Mouse (Mus musculus) layer of hippocampus, adult 9-11 months (tissue): Measurements from ENCODE around the gene Tbrg4.
A peak's percentile ranks its signal among the peaks of the same experiment; 100 is the strongest.

Experiments
- DNase-seq: peaks from one replicate; pipeline ENCODE4 v3.0.0; 2022

The Tbrg4 gene

GRCm38 (mm10) chr11:6589838-6590237 lies 36.0 kb downstream of the Tbrg4 start:
- DNase-seq, result no peak

GRCm38 (mm10) chr11:6588295-6588694 lies 37.6 kb downstream of the Tbrg4 start:
- DNase-seq, result no peak

- DNase-seq, result no peak
These were observed 38.5 kb downstream of the Tbrg4 start for GRCm38 (mm10) chr11:6587249-6587940.

GRCm38 (mm10) chr11:6586660-6587059 lies 39.2 kb downstream of the Tbrg4 start:
- DNase-seq, result no peak

- DNase-seq, result no peak
These were observed 40.1 kb downstream of the Tbrg4 start for GRCm38 (mm10) chr11:6585748-6586147.

- DNase-seq, result no peak
These were observed 44.3 kb downstream of the Tbrg4 start for GRCm38 (mm10) chr11:6581560-6581959.

- DNase-seq, result no peak
These were observed 45.7 kb downstream of the Tbrg4 start for GRCm38 (mm10) chr11:6580065-6580750.

GRCm38 (mm10) chr11:6579361-6579760 lies 46.5 kb downstream of the Tbrg4 start:
- no peak for DNase-seq

- no peak for DNase-seq
These were observed 49.7 kb downstream of the Tbrg4 start for GRCm38 (mm10) chr11:6576151-6576550.

- DNase-seq, result no peak
These were observed 56.5 kb downstream of the Tbrg4 start for GRCm38 (mm10) chr11:6569410-6569777.

GRCm38 (mm10) chr11:6568584-6569409 lies 57.1 kb downstream of the Tbrg4 start:
- peak; percentile 60 for DNase-seq

GRCm38 (mm10) chr11:6567951-6568350 lies 57.9 kb downstream of the Tbrg4 start:
- no peak for DNase-seq

- no peak for DNase-seq
These were observed 59.4 kb downstream of the Tbrg4 start for GRCm38 (mm10) chr11:6566496-6566895.
